Mouse (Mus musculus): Measurements from ENCODE around the gene Gm5136. TPM values are rescaled to one million over a fixed set of nuclear protein-coding genes. Genes with fewer than 3 reads are reported as not detected.

Gm5136 gene
- total RNA-seq (2017) = not detected in 2 replicates

GRCm38 (mm10) chr10:108699946-108700345, at the start of gene Gm5136:
Gm5136 (minus strand) TSS chr10:108700160.
- ATAC-seq (ENCODE audit: extremely low read depth, insufficient number of reproducible peaks, low FRiP score, poor library complexity, severe bottlenecking) = no peak

GRCm38 (mm10) chr10:108743759-108744158, 43.8 kb upstream of the Gm5136 start:
- no peak for ATAC-seq (ENCODE audit: extremely low read depth, insufficient number of reproducible peaks, low FRiP score, poor library complexity, severe bottlenecking)

GRCm38 (mm10) chr10:108733982-108734381, 34.0 kb upstream of the Gm5136 start:
- no peak for ATAC-seq (ENCODE audit: extremely low read depth, insufficient number of reproducible peaks, low FRiP score, poor library complexity, severe bottlenecking)

GRCm38 (mm10) chr10:108728961-108729360, 29.0 kb upstream of the Gm5136 start:
- no peak for ATAC-seq (ENCODE audit: extremely low read depth, insufficient number of reproducible peaks, low FRiP score, poor library complexity, severe bottlenecking)

- ATAC-seq (ENCODE audit: extremely low read depth, insufficient number of reproducible peaks, low FRiP score, poor library complexity, severe bottlenecking) = no peak
These were observed 26.4 kb upstream of the Gm5136 start for GRCm38 (mm10) chr10:108726391-108726790.

- ATAC-seq (ENCODE audit: extremely low read depth, insufficient number of reproducible peaks, low FRiP score, poor library complexity, severe bottlenecking) = no peak
These were observed 24.9 kb upstream of the Gm5136 start for GRCm38 (mm10) chr10:108724878-108725277.

- ATAC-seq (ENCODE audit: extremely low read depth, insufficient number of reproducible peaks, low FRiP score, poor library complexity, severe bottlenecking) = no peak
These were observed 10.6 kb upstream of the Gm5136 start for GRCm38 (mm10) chr10:108710514-108710913.

- no peak for ATAC-seq (ENCODE audit: extremely low read depth, insufficient number of reproducible peaks, low FRiP score, poor library complexity, severe bottlenecking)
These were observed 5.7 kb upstream of the Gm5136 start for GRCm38 (mm10) chr10:108705658-108706057.

GRCm38 (mm10) chr10:108701361-108702128, 1.6 kb upstream of the Gm5136 start:
- ATAC-seq (ENCODE audit: extremely low read depth, insufficient number of reproducible peaks, low FRiP score, poor library complexity, severe bottlenecking) = no peak

- ATAC-seq (ENCODE audit: extremely low read depth, insufficient number of reproducible peaks, low FRiP score, poor library complexity, severe bottlenecking) = no peak
These were observed 2.9 kb downstream of the Gm5136 start for GRCm38 (mm10) chr10:108697062-108697461.

- ATAC-seq (ENCODE audit: extremely low read depth, insufficient number of reproducible peaks, low FRiP score, poor library complexity, severe bottlenecking) = no peak
These were observed 9.0 kb downstream of the Gm5136 start for GRCm38 (mm10) chr10:108690954-108691353.

- ATAC-seq (ENCODE audit: extremely low read depth, insufficient number of reproducible peaks, low FRiP score, poor library complexity, severe bottlenecking) = no peak
These were observed 13.3 kb downstream of the Gm5136 start for GRCm38 (mm10) chr10:108686696-108687095.

GRCm38 (mm10) chr10:108679675-108680390, 20.1 kb downstream of the Gm5136 start:
- no peak for ATAC-seq (ENCODE audit: extremely low read depth, insufficient number of reproducible peaks, low FRiP score, poor library complexity, severe bottlenecking)

- no peak for ATAC-seq (ENCODE audit: extremely low read depth, insufficient number of reproducible peaks, low FRiP score, poor library complexity, severe bottlenecking)
These were observed 22.9 kb downstream of the Gm5136 start for GRCm38 (mm10) chr10:108677053-108677452.

- no peak for ATAC-seq (ENCODE audit: extremely low read depth, insufficient number of reproducible peaks, low FRiP score, poor library complexity, severe bottlenecking)
These were observed 31.0 kb downstream of the Gm5136 start for GRCm38 (mm10) chr10:108668944-108669343.

GRCm38 (mm10) chr10:108660295-108660694, 39.7 kb downstream of the Gm5136 start:
- no peak for ATAC-seq (ENCODE audit: extremely low read depth, insufficient number of reproducible peaks, low FRiP score, poor library complexity, severe bottlenecking)

GRCm38 (mm10) chr10:108658300-108658699, 41.7 kb downstream of the Gm5136 start:
- ATAC-seq (ENCODE audit: extremely low read depth, insufficient number of reproducible peaks, low FRiP score, poor library complexity, severe bottlenecking) = no peak

GRCm38 (mm10) chr10:108657669-108658068, 42.3 kb downstream of the Gm5136 start:
- no peak for ATAC-seq (ENCODE audit: extremely low read depth, insufficient number of reproducible peaks, low FRiP score, poor library complexity, severe bottlenecking)

- no peak for ATAC-seq (ENCODE audit: extremely low read depth, insufficient number of reproducible peaks, low FRiP score, poor library complexity, severe bottlenecking)
These were observed 43.1 kb downstream of the Gm5136 start for GRCm38 (mm10) chr10:108656898-108657297.

GRCm38 (mm10) chr10:108655074-108655473, 44.9 kb downstream of the Gm5136 start:
- ATAC-seq (ENCODE audit: extremely low read depth, insufficient number of reproducible peaks, low FRiP score, poor library complexity, severe bottlenecking) = no peak

Measured in neutrophil, adult 5-6 weeks (primary cell).